Mouse (Mus musculus) kidney, adult 2 months (tissue): ENCODE data around the gene Fcrl5.

Experiments
- CTCF ChIP-seq: fragments of 200-500 bp; conservative IDR thresholded peaks from 2 replicates; pipeline ENCODE4 v1.5.1; 2011; ENCODE audit warnings: low read depth, mild to moderate bottlenecking, control low read depth, low read length, moderate library complexity, mixed read lengths; ENCODE audit not compliant: insufficient read depth, insufficient read length
- POLR2A ChIP-seq: fragments of 200-500 bp; IDR thresholded peaks from one replicate; pipeline ENCODE4 v1.6.1; 2011; ENCODE audit warnings: low read depth, low read length, control low read depth

DNA sequence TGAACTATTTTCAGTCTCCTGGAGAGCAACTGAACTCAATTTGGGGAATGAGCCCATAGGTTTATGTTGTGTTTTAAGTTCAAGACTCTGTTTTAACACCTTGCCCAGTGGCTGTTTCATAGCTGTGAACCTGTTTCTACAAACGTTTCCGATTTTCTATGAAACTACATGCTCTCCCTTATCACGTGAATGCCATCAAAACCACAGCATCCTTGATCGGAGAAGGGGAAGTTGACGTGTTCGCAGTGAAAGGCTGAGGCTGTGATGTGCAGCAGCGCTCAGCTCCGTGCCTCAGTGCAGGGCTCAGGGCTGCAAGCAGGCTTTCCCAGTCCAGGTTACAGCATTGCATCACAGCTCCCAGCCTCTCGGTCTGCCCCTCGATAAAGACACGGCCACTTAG is 94.0 kb downstream of the Fcrl5 start:
- TF ChIP-seq CTCF, result no peak
- TF ChIP-seq POLR2A, result no peak
